Mouse (Mus musculus) cerebellum, adult 2 months (tissue): ENCODE measurements around the gene Flii.

Experiments
- CTCF ChIP-seq: fragments of 200-500 bp; IDR thresholded peaks from 2 replicates; pipeline ENCODE4 v1.5.1; 2011; ENCODE audit warnings: low read depth, mild to moderate bottlenecking, control low read depth, low read length, moderate library complexity, borderline replicate concordance; ENCODE audit not compliant: insufficient read depth
- POLR2A ChIP-seq: fragments of 200-500 bp; IDR thresholded peaks from 2 replicates; pipeline ENCODE4 v1.6.1; 2011; ENCODE audit warnings: low read length, control low read depth, borderline replicate concordance; ENCODE audit not compliant: insufficient read depth

- TF ChIP-seq CTCF (no peak), POLR2A (no peak)
Measured at GRCm38 (mm10) chr11:60766969-60767368, 39.9 kb upstream of the Flii start.
